Mouse (Mus musculus) 416B (cell line): ENCODE results near the gene Hist1h2be.
"Not testable (repeated sequence)": the region's sequence is repeated elsewhere in the genome, so short reads cannot be mapped to it uniquely, and the experiment has no call there.

Source experiments
- DNase-seq: peaks from one replicate; pipeline ENCODE4 v3.0.0; 2011; ENCODE audit warnings: low read depth

Gene Hist1h2be

DNA sequence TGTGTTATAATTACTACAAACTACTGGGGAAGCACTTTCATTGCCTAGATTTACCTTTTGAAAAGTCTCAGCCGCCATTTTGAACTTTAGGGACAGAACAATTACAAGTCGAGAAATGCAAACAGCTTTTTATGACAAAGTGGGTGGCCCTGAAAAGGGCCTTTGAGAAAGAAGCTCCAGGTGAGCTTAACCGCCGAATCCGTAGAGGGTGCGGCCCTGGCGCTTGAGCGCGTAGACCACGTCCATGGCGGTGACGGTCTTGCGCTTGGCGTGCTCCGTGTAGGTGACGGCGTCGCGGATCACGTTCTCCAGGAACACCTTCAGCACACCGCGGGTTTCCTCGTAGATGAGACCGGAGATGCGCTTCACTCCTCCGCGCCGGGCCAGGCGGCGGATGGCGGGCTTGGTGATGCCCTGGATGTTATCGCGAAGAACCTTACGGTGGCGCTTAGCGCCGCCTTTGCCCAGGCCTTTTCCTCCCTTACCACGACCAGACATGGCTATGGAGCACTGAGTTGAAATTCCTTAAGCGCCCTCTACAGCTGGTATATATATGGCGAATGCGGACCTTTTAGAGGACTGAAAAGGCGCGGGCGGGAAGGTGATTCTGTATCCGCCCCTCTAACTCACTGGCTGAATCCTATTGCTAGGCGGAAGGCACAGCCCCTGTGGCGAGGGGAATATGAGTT is 69.6 kb downstream of the Hist1h2be start, which contains the start of gene Hist1h4f:
Gene Hist1h4f (minus strand): TSS at position 503 of the 689 bp plus-strand sequence.
- peak; percentile 99 for DNase-seq

DNA sequence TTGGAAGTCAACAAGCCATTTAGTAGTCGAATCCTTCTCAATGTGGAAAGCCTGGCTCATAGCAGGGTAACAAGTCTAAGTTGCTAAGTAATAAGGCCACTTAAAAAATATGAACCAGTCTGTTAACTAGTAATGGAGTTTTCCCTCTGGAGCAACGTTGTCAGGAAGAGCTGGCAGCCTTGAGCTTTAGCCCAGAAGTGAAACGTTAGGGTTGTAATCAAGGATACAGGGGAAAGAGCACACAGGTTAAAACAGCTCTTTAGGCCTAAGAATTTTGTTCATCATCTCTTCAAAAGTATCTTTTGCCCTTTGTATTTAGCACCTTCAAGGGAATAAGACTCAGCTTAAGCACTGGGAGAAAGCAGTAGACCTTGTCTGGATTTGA is 70.2 kb downstream of the Hist1h2be start:
- peak; percentile 89 for DNase-seq

DNA sequence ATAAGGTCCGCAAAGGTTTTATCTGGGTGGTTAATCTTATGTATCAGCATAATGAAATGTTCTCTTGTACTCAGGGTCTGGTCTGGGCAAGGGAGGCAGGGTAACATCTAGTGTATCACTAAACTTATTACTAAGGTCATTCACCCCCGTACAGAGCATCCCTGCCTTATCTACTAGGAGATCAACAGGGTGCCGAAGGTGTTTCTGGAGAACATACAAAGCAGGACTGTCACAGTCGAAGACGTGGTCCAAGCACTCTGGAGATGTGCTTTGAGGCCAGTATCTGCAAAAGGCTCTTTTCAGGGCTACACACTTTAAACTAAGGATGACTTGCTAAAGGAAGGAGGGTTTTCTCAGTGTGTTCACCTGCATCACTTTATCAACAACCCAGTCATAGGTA is 74.2 kb downstream of the Hist1h2be start:
- no peak for DNase-seq

DNA sequence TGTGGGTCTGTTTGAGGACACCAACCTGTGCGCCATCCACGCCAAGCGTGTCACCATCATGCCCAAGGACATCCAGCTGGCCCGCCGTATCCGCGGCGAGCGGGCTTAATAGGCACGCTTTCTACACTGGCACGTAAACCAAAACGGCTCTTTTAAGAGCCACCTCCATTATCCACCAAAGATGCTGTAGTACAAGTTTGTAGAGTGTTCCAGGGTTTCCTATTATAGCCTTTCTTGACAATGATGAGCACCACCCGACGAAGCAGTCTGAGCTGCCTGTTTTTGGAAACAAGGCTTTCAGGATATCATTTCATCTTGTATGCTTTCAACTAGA is 76.2 kb downstream of the Hist1h2be start:
- DNase-seq = peak; percentile 67

DNA sequence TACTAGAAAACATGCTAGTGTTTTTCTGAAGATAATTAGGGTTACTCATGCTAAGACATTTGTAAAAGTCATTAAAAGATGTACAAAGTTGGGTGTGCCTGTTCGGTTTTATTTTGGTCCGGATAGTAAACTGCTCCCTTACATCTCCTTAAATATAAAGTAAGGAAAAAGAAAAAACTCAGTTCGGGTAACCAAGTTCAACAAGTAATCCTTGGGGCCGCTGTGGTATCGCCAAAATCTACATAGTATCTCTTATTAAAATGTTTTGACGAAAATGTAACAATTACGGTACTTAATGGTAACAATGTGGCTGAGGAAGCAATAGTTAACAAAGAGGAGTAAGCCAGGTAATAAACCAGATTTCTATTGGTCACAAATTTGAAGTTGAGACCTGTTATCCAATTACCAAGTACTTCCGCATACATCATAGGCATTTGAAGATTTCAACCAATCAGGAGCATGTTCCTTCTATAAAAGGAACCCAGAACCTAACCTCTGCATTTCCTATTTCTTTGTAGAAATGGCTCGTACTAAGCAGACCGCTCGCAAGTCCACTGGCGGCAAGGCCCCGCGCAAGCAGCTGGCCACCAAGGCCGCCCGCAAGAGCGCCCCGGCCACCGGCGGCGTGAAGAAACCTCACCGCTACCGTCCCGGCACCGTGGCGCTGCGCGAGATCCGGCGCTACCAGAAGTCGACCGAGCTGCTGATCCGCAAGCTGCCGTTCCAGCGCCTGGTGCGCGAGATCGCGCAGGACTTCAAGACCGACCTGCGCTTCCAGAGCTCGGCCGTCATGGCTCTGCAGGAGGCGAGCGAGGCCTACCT is 76.7 kb downstream of the Hist1h2be start, which contains the start of gene Hist1h3f:
Gene Hist1h3f (plus strand): TSS at position 88 of the 822 bp plus-strand sequence.
- DNase-seq = peak; percentile 100

DNA sequence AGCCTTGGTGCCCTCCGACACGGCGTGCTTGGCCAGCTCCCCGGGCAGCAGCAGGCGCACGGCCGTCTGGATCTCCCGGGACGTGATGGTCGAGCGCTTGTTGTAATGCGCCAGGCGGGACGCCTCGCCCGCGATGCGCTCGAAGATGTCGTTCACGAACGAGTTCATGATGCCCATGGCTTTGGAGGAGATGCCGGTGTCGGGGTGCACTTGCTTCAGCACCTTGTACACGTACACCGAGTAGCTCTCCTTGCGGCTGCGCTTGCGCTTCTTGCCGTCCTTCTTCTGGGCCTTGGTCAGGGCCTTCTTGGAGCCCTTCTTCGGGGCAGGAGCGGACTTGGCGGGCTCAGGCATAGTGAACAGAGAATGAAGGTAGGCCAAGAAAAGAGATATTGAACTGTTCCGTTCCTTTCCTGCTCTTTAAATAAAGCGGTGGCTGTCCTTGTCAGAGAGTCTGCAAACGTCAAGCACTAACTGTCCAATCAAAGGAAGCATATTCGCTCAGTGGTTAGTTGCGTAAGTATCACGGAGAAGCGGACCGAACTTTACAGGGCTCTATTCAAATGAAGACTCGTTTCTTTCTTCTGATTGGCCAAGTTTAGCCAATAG is 77.8 kb downstream of the Hist1h2be start, which contains the start of gene Hist1h2bh:
Gene Hist1h2bh (minus strand): TSS at position 394 of the 609 bp plus-strand sequence.
- peak; percentile 100 for DNase-seq

DNA sequence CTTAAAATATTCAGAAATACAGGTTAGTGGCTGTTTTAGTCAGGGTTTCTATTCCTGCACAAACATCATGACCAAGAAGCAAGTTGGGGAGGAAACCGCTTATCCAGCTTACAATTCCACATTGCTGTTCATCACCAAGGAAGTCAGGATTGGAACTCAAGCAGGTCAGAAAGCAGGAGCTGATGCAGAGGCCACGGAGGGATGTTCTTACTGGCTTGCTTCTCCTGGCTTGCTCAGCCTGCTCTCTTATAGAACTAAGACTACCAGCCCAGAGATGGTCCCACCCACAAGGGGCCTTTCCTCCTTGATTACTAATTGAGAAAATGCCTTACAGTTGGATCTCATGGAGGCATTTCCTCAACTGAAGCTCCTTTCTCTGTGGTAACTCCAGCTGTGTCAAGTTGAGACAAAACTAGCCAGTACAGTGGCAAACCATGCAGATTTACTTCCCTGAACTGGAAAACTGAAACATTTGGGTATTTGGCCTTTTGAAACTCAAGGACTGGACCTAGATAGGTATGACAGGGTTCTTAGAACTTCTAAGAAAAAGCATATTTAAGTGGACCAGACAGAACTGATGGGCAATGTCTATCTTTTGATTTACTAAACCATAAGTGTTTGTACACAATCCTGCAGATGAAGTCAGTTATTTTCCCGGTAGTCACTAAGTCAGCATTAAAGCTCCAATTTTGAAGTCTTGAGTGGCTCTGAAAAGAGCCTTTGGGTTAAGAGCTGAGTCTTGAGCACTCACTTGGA is 78.5 kb downstream of the Hist1h2be start:
- DNase-seq = peak; percentile 89

DNA sequence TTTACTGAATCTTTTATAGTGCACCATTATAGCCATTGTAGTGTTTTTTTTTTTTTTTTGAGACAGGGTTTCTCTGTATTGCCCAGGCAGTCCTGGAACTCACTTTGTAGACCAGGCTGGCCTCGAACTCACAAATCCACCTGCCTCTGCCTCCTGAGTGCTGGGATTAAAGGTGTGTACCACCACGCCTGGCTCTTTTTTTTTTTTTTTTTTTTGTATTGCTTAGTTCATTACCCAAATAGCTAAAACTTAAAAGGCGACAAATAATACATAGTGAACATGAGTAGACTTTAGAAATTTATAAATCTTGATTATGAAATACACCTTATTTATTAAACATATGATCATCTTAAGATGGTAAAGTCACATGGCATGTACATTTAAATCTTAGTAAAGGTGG is 79.4 kb downstream of the Hist1h2be start:
- DNase-seq = no peak

DNA sequence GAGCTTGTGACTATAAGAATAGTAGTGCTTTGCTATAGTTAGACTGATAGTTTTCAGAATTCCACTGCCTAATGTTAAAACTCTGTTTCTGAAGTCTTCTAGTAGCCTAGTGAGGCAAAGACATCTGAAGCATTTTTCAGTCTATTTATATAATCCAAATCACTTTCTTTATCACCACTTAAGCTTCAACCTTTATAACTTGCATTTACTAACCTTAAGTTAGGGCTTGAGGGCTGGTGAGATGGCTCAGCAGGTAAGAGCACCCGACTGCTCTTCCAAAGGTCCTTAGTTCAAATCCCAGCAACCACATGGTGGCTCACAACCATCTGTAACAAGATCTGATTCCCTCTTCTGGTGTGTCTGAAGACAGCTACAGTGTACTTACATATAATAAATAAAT is 81.1 kb downstream of the Hist1h2be start:
- not testable (repeated sequence) for DNase-seq

DNA sequence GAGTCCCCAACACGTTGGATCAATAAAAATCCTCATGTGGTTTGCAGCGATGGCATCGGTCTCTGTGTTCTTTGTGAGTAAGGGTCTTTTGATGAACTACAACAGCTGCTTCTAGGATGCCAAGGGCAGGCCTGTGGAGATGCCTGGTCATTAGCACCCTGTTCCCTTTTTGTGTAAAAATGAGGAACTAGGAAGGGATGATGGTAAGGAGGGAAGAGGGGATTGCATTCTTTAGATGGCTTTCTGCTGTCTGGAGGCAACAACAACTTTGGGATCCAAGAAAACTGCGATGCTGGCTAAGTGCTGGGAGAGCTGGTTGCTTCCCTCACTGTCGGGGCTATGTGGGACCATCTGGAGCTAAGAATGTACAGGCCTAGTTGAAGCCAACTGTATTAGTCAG is 82.7 kb downstream of the Hist1h2be start:
- DNase-seq = no peak

DNA sequence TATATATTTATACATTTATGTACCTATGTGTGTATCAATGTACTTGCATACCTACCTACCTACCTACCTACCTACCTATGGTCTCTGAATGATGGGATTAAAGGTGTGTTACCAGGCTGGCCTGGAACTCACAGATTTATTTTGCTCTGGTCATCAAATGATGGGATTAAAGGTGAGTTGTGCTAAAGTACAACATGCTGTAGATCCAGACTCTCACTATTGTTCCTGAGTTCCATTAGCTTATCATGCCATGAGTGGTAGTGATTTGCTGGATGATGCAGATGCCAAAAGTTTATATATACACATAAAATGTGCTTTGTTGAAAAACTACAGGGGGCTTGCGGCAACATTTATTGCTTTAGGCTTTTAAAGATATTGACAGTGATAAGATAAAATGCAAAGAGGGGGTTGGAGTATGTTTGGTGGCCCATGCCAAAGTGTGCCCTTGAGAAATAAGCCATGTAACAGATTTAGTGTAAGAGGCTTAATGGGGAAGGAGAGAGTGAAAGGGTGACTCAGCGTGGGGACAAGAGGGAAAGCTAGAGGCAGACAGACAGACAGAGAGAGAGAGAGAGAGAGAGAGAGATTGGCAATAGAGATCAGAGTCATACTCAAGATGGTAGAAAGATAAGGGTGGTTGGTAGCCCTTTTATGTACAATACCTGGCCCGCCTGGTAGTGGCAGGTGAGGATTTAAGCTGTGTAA is 83.8 kb downstream of the Hist1h2be start:
- DNase-seq = peak; percentile 72

DNA sequence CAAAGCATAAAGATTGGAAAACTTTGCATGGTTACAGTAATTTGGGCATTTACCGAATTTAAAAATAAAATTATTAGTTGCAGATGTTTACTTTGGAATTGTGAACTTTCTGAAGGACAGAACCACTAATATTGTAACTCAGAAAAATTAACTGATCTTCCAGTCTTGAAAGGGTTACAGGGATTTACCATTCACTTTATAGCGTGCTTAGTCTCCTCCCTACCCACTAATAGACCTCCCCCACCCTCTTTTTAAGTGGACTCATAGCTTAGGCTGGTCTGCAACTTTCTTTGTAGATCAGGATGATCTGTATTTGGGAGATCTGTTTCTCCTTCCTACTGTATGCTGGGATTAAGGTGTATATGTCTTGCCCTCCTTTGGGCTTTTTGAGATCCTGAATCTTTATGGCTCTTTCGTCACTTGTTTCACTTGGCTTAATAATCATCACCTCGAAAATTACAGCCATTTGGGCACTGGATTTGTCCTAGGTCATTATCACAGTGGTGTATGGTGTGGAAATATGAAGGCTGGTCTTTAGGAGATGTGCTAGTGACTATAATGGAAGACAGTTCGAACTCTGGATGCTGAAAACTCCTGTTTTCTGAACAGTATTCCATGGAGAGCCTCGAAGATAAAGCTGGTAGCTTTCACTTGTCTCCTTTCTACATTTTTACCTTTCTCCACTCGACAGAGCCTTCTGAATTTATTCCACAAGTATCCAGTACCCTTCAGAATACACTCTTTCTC is 84.7 kb downstream of the Hist1h2be start:
- peak; percentile 88 for DNase-seq

DNA sequence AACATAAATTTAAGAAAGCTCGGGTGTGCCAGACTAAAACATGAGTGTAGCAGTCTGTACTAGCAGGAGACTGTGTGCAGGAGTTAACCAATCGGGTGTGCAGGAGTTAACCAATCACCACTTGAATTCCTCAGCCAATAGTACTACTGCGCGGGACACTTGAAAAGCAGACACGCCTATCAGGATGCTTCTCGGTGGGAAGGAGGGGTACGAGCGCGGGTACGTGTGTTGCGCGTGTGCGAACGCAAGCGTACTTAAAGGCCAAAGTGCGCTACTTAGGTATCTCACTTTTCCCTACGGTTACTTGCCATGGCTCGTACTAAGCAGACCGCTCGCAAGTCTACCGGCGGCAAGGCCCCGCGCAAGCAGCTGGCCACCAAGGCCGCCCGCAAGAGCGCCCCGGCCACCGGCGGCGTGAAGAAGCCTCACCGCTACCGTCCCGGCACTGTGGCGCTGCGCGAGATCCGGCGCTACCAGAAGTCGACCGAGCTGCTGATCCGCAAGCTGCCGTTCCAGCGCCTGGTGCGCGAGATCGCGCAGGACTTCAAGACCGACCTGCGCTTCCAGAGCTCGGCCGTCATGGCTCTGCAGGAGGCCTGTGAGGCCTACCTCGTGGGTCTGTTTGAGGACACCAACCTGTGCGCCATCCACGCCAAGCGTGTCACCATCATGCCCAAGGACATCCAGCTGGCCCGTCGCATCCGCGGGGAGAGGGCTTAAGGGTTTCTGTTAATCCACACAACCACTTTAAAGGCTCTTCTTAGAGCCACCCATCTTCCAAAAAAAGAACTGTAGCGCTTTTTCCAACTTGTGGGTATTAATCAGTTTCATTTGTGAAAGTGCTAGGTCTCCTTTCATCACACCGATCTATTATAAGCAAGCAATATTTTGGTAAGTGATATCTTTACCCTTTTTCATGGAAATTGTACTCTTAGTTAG is 85.5 kb downstream of the Hist1h2be start, which contains the start of gene Hist1h3g:
Gene Hist1h3g (plus strand): TSS at position 286 of the 939 bp plus-strand sequence.
- peak; percentile 100 for DNase-seq

DNA sequence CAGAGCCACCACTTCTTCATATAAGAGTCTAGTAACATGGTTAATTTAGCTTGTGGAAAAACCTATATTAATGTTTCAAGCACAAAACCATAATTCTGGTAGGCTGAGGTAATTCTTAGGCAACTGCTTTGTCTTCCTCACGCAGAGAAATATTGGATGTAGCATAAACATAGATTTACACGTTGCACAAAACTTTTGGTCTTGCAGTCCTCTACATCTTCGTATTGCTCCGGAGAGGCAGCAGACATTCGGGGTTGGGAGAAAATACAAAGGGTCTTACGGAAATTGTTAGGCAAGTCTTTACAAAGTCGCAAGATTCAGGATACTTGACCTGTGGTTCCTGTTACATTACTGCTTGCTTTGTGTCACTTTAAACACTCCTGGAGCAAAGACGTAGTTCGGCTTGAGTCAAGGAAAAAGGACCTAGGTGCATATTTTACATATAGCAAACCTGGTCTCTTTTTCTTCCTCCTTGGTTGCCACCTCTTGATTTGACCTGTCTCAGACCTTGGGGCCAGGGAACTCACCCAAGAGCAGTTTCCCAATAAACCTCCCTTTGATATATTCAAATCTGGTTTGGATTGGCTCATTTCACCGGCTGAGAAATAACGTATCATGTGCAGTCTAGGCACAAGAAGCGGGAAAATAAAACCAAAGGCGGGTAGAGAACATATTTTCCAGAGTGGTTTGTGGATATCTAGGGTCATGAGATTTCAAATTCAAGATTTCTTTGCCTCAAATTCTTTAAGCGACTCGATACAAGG is 86.4 kb downstream of the Hist1h2be start:
- no peak for DNase-seq
